Mouse (Mus musculus) thymus, adult 2 months (tissue): ENCODE measurements around the gene Cd248. TPM values are rescaled to one million over a fixed set of nuclear protein-coding genes. Genes with fewer than 3 reads are reported as not detected.
"Not testable (repeated sequence)": the region's sequence is repeated elsewhere in the genome, so short reads cannot be mapped to it uniquely, and the experiment has no call there.

Experiments used
- DNase-seq: peaks from one replicate; pipeline ENCODE4 v3.0.0; 2021
- H3K27ac ChIP-seq: fragments of 200-500 bp; 2 replicates; pipeline ENCODE4 v1.5.1; 2012; ENCODE audit warnings: low read length, control low read depth; ENCODE audit not compliant: control insufficient read depth, insufficient read depth
- H3K27me3 ChIP-seq: fragments of 200-500 bp; 2 replicates; pipeline ENCODE4 v1.6.1; 2012; ENCODE audit warnings: mild to moderate bottlenecking, low read length, moderate library complexity, mixed read lengths; ENCODE audit not compliant: control insufficient read depth, insufficient read depth
- H3K36me3 ChIP-seq: fragments of 200-500 bp; 2 replicates; pipeline ENCODE4 v1.6.1; 2012; ENCODE audit warnings: mild to moderate bottlenecking, low read length, moderate library complexity; ENCODE audit not compliant: control insufficient read depth, insufficient read depth
- H3K4me1 ChIP-seq: fragments of 200-500 bp; replicated peaks from 2 replicates; pipeline ENCODE4 v1.6.1; 2012; ENCODE audit warnings: low read length; ENCODE audit not compliant: control insufficient read depth, insufficient read depth
- H3K4me3 ChIP-seq: fragments of 200-500 bp; 2 replicates; pipeline ENCODE4 v1.5.1; 2012; ENCODE audit warnings: mild to moderate bottlenecking, low read length, control low read depth, moderate library complexity; ENCODE audit not compliant: control insufficient read depth, insufficient read depth
- CTCF ChIP-seq: fragments of 200-500 bp; IDR thresholded peaks from 2 replicates; pipeline ENCODE4 v1.5.1; 2012; ENCODE audit warnings: mild to moderate bottlenecking, control low read depth, low read length, moderate library complexity, borderline replicate concordance; ENCODE audit not compliant: control insufficient read depth, poor library complexity, insufficient read depth; ENCODE audit errors: extremely low read depth
- POLR2A ChIP-seq: fragments of 200-500 bp; IDR thresholded peaks from 2 replicates; pipeline ENCODE4 v1.6.1; 2012; ENCODE audit warnings: mild to moderate bottlenecking, low read length, control low read depth, moderate library complexity; ENCODE audit not compliant: control insufficient read depth, poor library complexity, insufficient read depth; ENCODE audit errors: extremely low read depth
- WGBS: fragments of 180-500 bp; shearing (Covaris S2); methylation state at CpG from one replicate; pipeline ENCODE4 v1.1.7; 2018; 5-methylcytosine and 5-hydroxymethylcytosine counted together
- polyA plus RNA-seq: library from polyadenylated mRNA; depleted of rRNA; stranded (reverse); fragments of >200 nt; gene quantifications from 2 replicates; pipeline ENCODE4 v1.2.3, GENCODE M21; 2012

Cd248 gene
- polyA plus RNA-seq, 1 experiment: 7.7 TPM

- Histone ChIP-seq H3K27me3 (peaks cover 16% of the 10 kb centered on the region), H3K4me1 (peaks cover 11% of the 10 kb centered on the region), H3K4me3 (no peak overlapping the region), H3K27ac (no peak overlapping the region), H3K36me3 (no peaks in the 10 kb centered on the region)
- WGBS: 35% methylated on average over 5 of the region's 5 CpGs
- DNase-seq: no peak
- TF ChIP-seq POLR2A (no peak), CTCF (no peak)
Measured at GRCm38 (mm10) chr19:5073518-5073917, 5.6 kb downstream of the Cd248 start.

GRCm38 (mm10) chr19:5079279-5079678, 11.4 kb downstream of the Cd248 start:
- no peak overlapping the region for H3K4me3 ChIP-seq
- H3K36me3 ChIP-seq: no peaks in the 10 kb centered on the region
- H3K27me3 ChIP-seq: peaks cover 6% of the 10 kb centered on the region; the same call in 1 of the 2 replicates
- H3K4me1 ChIP-seq: no peaks in the 10 kb centered on the region
- 91% methylated on average over 1 of the region's 1 CpGs for WGBS
- TF ChIP-seq POLR2A (no peak), CTCF (no peak)
- H3K27ac ChIP-seq: no peak overlapping the region
- DNase-seq: no peak

GRCm38 (mm10) chr19:5082005-5082404, 14.1 kb downstream of the Cd248 start:
- WGBS: 59% methylated on average over 18 of the region's 18 CpGs
- H3K36me3 ChIP-seq: no peaks in the 10 kb centered on the region
- peaks cover 8% of the 10 kb centered on the region for H3K4me1 ChIP-seq
- H3K27me3 ChIP-seq: peaks cover 15% of the 10 kb centered on the region; the same call in 1 of the 2 replicates
- TF ChIP-seq POLR2A (no peak), CTCF (no peak)
- no peak overlapping the region for H3K27ac ChIP-seq
- H3K4me3 ChIP-seq: no peak overlapping the region
- DNase-seq: no peak

GRCm38 (mm10) chr19:5082596-5082995, 14.7 kb downstream of the Cd248 start:
- Histone ChIP-seq H3K27me3 (peaks cover 15% of the 10 kb centered on the region; the same call in 1 of the 2 replicates), H3K4me1 (peaks cover 13% of the 10 kb centered on the region), H3K4me3 (no peak overlapping the region), H3K36me3 (no peaks in the 10 kb centered on the region), H3K27ac (no peak overlapping the region)
- TF ChIP-seq CTCF (no peak), POLR2A (no peak)
- DNase-seq: no peak
- 70% methylated on average over 24 of the region's 24 CpGs for WGBS

GRCm38 (mm10) chr19:5083961-5084833, 16.3 kb downstream of the Cd248 start:
- no peak for TF ChIP-seq CTCF
- TF ChIP-seq POLR2A: no peak
- Histone ChIP-seq H3K4me1 (peaks cover 21% of the 10 kb centered on the region), H3K27me3 (peaks cover 15% of the 10 kb centered on the region; the same call in 1 of the 2 replicates), H3K27ac (no peak overlapping the region), H3K4me3 (no peak overlapping the region), H3K36me3 (no peaks in the 10 kb centered on the region)
- no peak for DNase-seq
- 63% methylated on average over 3 of the region's 3 CpGs for WGBS

GRCm38 (mm10) chr19:5084834-5085144, 16.9 kb downstream of the Cd248 start:
- Histone ChIP-seq H3K4me3 (peak overlapping the region; percentile 20), H3K27ac (no peak overlapping the region), H3K4me1 (peaks cover 23% of the 10 kb centered on the region), H3K36me3 (no peaks in the 10 kb centered on the region), H3K27me3 (peaks cover 15% of the 10 kb centered on the region; the same call in 1 of the 2 replicates)
- TF ChIP-seq POLR2A: no peak
- no peak for TF ChIP-seq CTCF
- no peak for DNase-seq
- WGBS: 14% methylated on average over 15 of the region's 15 CpGs

- TF ChIP-seq CTCF (no peak), POLR2A (no peak)
- no peak within 1 kb of the TSS for H3K27ac ChIP-seq
- no peaks in the 10 kb centered on the region for H3K36me3 ChIP-seq
- DNase-seq: no peak
- H3K4me1 ChIP-seq: peaks cover 23% of the 10 kb centered on the region
- H3K4me3 ChIP-seq: peak within 1 kb of the TSS; percentile 20
- H3K27me3 ChIP-seq: peaks cover 15% of the 10 kb centered on the region; the same call in 1 of the 2 replicates
- WGBS: 2% methylated on average over 68 of the region's 69 CpGs
Measured at GRCm38 (mm10) chr19:5085145-5085863, 17.4 kb downstream of the Cd248 start, which contains the start of gene Tmem151a. Gene Tmem151a, minus strand, starts transcription at chr19:5085531.

- WGBS: 61% methylated on average over 4 of the region's 4 CpGs
- H3K4me3 ChIP-seq, H3K36me3 ChIP-seq, H3K27ac ChIP-seq, DNase-seq: not testable (repeated sequence)
- Histone ChIP-seq H3K4me1 (peaks cover 23% of the 10 kb centered on the region), H3K27me3 (peaks cover 14% of the 10 kb centered on the region; the same call in 1 of the 2 replicates)
Measured at GRCm38 (mm10) chr19:5086533-5086932, 18.7 kb downstream of the Cd248 start.
